Mouse (Mus musculus) embryonic fibroblast, embryonic 13.5 days (primary cell): ENCODE measurements around the gene Zfp740. TPM values are rescaled to one million over a fixed set of nuclear protein-coding genes. Genes with fewer than 3 reads are reported as not detected.

ENCODE experiments used
- H3K27ac ChIP-seq: 2 replicates; pipeline ENCODE4 v1.5.1; 2012; ENCODE audit warnings: low read length, control low read depth, inconsistent platforms; ENCODE audit not compliant: insufficient read depth
- H3K4me1 ChIP-seq: 2 replicates; pipeline ENCODE4 v1.6.1; 2011; ENCODE audit warnings: low read length; ENCODE audit not compliant: control insufficient read depth, insufficient read depth
- H3K4me3 ChIP-seq: 2 replicates; pipeline ENCODE4 v1.5.1; 2011; ENCODE audit warnings: mild to moderate bottlenecking, control low read depth, low read length; ENCODE audit not compliant: insufficient read depth
- CTCF ChIP-seq: IDR thresholded peaks from 2 replicates; pipeline ENCODE4 v1.5.1; 2011; ENCODE audit warnings: mild to moderate bottlenecking, control low read depth, low read length, moderate library complexity, borderline replicate concordance; ENCODE audit not compliant: insufficient read depth
- POLR2A ChIP-seq: IDR thresholded peaks from 2 replicates; pipeline ENCODE4 v1.6.1; 2011; ENCODE audit warnings: low read depth, mild to moderate bottlenecking, control low read depth, low read length, moderate library complexity
- polyA plus RNA-seq: library from polyadenylated mRNA; stranded (reverse); fragments of >200 nt; gene quantifications from 2 replicates; pipeline ENCODE4 v1.2.4, GENCODE M21; 2011; ENCODE audit warnings: low read depth; ENCODE audit not compliant: missing spikeins, insufficient read length

Zfp740 gene
- polyA plus RNA-seq, 1 experiment: 49.5 TPM

DNA sequence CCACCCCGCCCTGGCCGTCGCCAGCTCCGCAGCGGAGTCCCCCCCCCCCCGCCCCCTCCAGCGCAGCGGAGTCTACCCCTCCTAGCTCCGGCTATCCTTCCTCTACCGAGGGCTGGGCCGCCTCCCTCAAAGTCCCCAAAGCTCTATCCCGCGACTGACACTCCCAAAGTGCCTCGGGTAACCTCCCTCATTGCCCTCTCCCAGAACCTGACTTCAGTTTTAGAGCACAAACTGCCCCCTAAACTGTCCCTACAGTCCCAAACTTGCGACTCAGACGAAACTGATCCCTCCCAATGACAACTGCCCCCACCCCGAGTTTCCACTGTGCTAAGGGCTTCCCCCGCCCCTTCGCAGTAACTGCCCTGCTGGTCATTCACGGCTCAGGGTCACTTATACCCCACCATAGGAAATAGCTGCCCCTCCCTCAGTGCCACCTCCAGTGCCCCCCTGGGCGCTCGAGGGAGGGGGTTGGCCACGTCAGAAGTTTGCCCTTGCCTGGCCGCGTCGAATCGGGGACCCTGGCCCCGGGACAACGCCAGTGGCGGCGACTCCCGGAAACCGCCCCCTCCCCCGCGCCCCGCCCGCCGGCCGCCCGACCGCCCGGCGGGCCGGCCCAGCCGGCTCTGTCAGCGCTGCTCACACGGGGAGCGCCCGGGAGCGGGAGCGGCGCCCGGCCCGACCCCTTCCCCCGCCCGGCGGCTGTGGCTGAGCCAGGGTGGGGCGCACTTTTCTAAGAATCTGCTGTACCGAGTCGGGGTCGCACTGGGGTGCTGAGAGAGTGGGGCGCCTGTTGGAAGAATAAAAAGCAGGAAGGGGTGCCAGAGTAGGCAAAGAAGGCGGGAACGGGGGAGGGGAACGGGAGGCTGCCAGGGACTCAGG lies 44.4 kb downstream of the Zfp740 start:
- Histone ChIP-seq H3K4me1 (peaks cover 17% of the 10 kb centered on the region), H3K27ac (peak overlapping the region; percentile 96), H3K4me3 (peak overlapping the region; percentile 31)
- peak; percentile 47 for TF ChIP-seq POLR2A
- TF ChIP-seq CTCF: no peak

DNA sequence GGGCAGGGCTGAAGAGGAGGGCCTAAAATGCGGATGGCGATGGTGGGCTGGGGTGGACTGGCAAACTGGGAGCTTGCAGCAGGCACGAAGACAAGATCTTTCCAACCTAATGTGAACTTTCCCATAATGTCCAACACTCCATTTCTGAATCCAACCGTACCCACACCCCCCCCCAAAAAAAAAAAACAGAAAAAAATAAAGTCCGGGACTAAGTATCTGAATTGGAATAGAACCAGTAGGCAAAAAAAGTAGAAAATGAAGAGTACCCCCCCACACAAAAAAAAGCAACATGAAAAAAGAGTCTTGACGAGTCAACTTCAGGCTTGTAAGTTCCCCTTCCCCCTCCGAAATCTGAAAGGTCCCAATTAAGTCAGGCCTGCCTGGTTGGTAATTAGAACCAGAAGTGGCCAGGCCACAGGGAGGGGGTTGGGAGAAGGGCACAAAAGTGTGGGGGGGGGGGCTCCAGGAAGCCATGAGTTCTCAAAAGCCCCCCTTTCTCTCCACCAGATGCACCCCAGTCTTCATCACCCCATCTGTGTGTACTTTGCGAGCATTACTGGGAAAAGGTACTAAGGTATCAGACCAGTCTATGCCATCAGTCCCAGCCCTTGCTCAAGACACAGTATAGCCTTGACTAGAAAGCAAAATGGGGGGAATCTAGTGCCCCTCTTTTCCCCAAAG lies 45.2 kb downstream of the Zfp740 start:
- Histone ChIP-seq H3K27ac (peak overlapping the region; percentile 96), H3K4me3 (peak overlapping the region; percentile 12; the same call in 1 of the 2 replicates), H3K4me1 (peaks cover 14% of the 10 kb centered on the region)
- TF ChIP-seq POLR2A (peak; percentile 44; the same call in 1 of the 2 replicates), CTCF (no peak)

DNA sequence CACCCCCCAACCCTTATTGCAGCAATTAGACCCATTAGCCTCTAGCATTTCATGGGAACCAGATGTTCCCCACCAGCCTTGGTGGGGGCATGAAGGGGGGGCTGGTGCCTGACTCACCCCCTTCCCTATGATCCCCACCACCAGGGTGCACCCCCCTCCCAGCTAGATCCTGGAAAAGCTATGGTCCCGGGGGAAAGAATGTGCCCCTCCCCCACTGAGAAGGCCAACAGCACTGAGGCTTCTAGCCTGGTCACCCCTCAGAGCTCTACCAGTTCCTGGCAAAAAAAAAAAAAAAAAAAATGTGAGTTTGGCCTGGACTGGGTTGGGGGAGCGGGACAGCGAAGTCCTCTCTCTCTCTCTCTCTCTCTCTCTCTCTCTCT lies 45.8 kb downstream of the Zfp740 start:
- Histone ChIP-seq H3K27ac (peak overlapping the region; percentile 96), H3K4me3 (no peak overlapping the region; the same call in 1 of the 2 replicates), H3K4me1 (peaks cover 14% of the 10 kb centered on the region)
- no peak for TF ChIP-seq CTCF
- no peak for TF ChIP-seq POLR2A

- Histone ChIP-seq H3K4me3 (no peak overlapping the region; the same call in 1 of the 2 replicates), H3K27ac (peak overlapping the region; percentile 96), H3K4me1 (peaks cover 9% of the 10 kb centered on the region)
- TF ChIP-seq CTCF: no peak
- peak; percentile 18; the same call in 1 of the 2 replicates for TF ChIP-seq POLR2A
Measured at GRCm38 (mm10) chr15:102249251-102249691, 46.2 kb downstream of the Zfp740 start.

DNA sequence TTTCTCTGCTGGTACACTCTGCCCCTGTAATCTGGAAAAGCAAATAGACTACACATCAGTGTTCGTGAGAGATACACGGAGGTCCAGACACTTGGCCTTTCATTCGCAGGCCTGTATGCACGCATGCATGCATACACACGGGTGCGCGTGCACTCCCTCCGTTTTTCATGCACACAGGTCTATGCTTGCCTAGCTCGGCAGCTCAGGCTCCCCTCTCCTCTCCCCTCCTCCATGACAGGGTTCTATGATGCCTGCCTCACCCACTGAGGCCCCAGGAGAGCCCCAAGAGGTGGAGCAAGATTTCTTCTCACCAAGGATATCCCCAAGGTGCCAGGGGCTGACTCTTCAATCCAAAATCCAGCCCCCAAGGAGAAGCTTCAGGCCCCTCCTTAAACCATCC lies 46.9 kb downstream of the Zfp740 start:
- Histone ChIP-seq H3K4me1 (peaks cover 9% of the 10 kb centered on the region), H3K4me3 (no peak overlapping the region), H3K27ac (peak overlapping the region; percentile 96)
- TF ChIP-seq CTCF (no peak), POLR2A (no peak)

GRCm38 (mm10) chr15:102250521-102250920 lies 47.5 kb downstream of the Zfp740 start:
- no peak overlapping the region for H3K4me3 ChIP-seq
- peaks cover 9% of the 10 kb centered on the region for H3K4me1 ChIP-seq

DNA sequence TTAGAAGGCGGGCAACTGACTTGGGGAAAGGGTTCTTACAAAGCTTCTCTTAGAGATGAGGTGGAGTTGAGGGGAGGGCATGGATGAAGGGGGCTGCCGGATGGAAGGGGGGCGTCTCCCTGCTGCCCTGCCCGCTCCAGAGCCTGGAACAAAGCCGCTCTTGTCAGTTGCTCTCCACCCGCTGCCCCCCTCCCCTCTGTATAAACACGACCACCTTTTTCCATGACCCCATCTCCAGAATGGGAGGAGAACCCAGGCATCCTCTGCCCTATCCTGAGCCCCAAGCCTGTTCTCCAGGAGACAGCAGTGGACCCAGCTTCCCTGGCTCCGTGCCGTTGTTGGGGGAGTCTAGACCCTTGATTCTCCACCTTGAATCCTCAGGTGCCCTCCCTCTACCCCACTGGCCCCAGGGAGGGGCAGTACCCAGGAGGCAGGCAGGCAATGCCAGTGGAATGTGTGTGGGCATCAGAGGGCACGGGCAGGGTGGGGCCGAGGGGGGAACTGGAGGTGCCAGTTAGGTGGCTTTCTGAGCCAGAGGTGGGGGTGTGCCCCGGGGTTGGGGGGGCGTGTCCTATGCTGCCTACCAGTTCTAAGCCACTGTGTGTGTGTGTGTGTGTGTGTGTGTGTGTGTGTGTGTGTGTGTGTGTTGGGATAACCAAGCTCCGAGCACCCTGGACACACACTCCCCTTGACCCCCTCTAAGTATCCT lies 52.7 kb downstream of the Zfp740 start:
- H3K4me1 ChIP-seq: peaks cover 9% of the 10 kb centered on the region; the same call in 1 of the 2 replicates
- H3K4me3 ChIP-seq: peak overlapping the region; percentile 77
- H3K27ac ChIP-seq: no peak overlapping the region
- TF ChIP-seq POLR2A: no peak
- no peak for TF ChIP-seq CTCF

More at GRCm38 (mm10) chr15:102250521-102250920, 47.5 kb downstream of the Zfp740 start:
- TF ChIP-seq CTCF (no peak), POLR2A (no peak)
- no peak overlapping the region for H3K27ac ChIP-seq

DNA sequence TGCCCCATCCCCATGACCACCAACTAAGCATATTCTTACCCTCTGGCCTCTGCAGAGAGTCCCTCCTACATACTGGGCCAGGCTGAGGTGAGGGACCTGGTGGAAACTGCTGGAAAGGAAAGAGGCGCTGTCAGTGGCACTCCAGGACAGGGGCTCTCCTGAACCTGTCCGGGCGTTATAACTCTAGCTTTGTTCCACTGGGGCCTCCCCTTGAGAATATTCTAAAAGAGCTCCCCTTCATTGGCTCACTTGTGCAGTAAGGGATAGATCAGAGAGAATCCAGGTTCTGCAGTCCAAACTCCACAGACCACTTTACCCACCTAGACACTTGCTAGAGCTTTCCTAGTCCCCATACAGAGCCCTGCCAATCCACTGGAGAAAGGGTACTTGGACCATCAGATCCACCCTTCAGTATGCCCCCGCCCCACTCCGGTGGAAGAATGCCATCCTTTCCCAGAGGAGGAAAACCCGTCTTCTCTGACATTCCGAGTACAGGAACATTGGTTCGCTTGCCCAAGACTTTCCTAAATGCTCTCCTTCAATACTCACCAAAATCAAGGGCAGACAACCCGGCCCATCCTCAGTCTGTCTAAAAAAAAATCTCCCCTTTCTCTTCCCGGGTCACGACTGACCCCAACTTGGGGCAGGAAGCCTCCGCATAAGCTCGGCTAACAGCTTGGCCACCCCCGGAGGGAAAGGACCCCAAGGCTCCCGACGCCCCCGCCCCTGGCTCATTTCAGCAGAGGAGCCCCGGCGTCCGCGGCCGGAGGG lies 53.6 kb downstream of the Zfp740 start:
- H3K27ac ChIP-seq: peak overlapping the region; percentile 80
- 0 out of 2 replicates have a peak, but pooled peaks cover 9% of the 10 kb centered on the region for H3K4me1 ChIP-seq
- peak; percentile 24; the same call in 1 of the 2 replicates for TF ChIP-seq POLR2A
- TF ChIP-seq CTCF: no peak
- H3K4me3 ChIP-seq: peak overlapping the region; percentile 77
